Mouse (Mus musculus) liver, embryonic 16.5 days (tissue): Measurements from ENCODE around the gene Ap5b1. TPM values are rescaled to one million over a fixed set of nuclear protein-coding genes. Genes with fewer than 3 reads are reported as not detected.

ENCODE experiments used
- ATAC-seq: fragments of 200-750 bp; cut with Nextera tagmentation; 2 replicates; pipeline ENCODE4 v1.8.0; 2017; ENCODE audit warnings: low read depth, mild to moderate bottlenecking, moderate number of reproducible peaks, moderate library complexity
- H3K27ac ChIP-seq: fragments of 300-500 bp; sonication (generic); 2 replicates; pipeline ENCODE4 v1.5.1; 2014; ENCODE audit warnings: mild to moderate bottlenecking, low read length
- H3K27me3 ChIP-seq: fragments of 300-500 bp; sonication (generic); 2 replicates; pipeline ENCODE4 v1.6.1; 2014; ENCODE audit warnings: low read depth, low read length, mixed read lengths; ENCODE audit not compliant: control insufficient read depth, insufficient read depth
- H3K36me3 ChIP-seq: fragments of 300-500 bp; sonication (generic); 2 replicates; pipeline ENCODE4 v1.6.1; 2014; ENCODE audit warnings: mild to moderate bottlenecking; ENCODE audit not compliant: control insufficient read depth, insufficient read depth
- H3K4me1 ChIP-seq: fragments of 300-500 bp; sonication (generic); 2 replicates; pipeline ENCODE4 v1.6.1; 2014; ENCODE audit warnings: low read depth, low read length, mixed read lengths; ENCODE audit not compliant: control insufficient read depth
- H3K4me2 ChIP-seq: fragments of 300-500 bp; sonication (generic); 2 replicates; pipeline ENCODE4 v1.6.1; 2014; ENCODE audit warnings: low read depth, low read length, mixed read lengths
- H3K4me3 ChIP-seq: fragments of 300-500 bp; sonication (generic); 2 replicates; pipeline ENCODE4 v1.5.1; 2014; ENCODE audit warnings: low read depth, mild to moderate bottlenecking, low read length
- H3K9ac ChIP-seq: fragments of 300-500 bp; sonication (generic); 2 replicates; pipeline ENCODE4 v1.6.1; 2014; ENCODE audit warnings: low read depth, low read length
- H3K9me3 ChIP-seq: fragments of 300-500 bp; sonication (generic); replicated peaks from 2 replicates; pipeline ENCODE4 v1.6.1; 2016; ENCODE audit warnings: low read length; ENCODE audit not compliant: control insufficient read depth
- WGBS: fragments of 180-500 bp; shearing (Covaris S2); extraction: QIAGEN DNeasy Blood & Tissue Kit; methylation state at CpG from one replicate; pipeline ENCODE4 v1.1.7; 2014; ENCODE audit not compliant: insufficient replicate concordance; 5-methylcytosine and 5-hydroxymethylcytosine counted together
- polyA plus RNA-seq: library from polyadenylated mRNA; unstranded; fragments of >200 nt; fragmentation: Nextera tagmentation; extraction: Ambion mirVana; gene quantifications from 2 replicates; pipeline ENCODE4 v1.2.1, GENCODE M21; 2015

Gene Ap5b1
- polyA plus RNA-seq, 1 experiment from 2014 or later, result 4.4 TPM

DNA sequence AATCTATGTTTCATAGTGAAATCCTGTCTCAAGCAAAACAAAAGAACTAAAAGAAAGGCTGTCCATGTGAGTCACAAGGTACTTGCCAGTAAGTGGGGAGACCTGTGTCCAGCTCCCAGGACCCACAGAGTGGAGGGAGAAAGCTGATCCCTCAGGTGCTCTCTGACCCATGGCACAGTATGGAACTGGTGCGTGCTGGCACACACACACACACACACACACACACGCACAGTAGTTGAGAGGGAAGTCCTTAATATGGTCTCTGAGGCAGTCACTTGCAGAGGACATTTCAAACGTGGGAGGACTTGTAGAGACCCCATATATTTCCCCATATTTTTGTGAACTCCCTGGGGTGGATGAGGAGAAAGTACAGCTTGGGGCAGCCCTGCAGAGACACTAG lies 5.9 kb upstream of the Ap5b1 start:
- no peak for ATAC-seq
- peaks cover 91% of the 10 kb centered on the region for H3K27me3 ChIP-seq
- H3K9ac ChIP-seq, result no peak overlapping the region
- H3K4me3 ChIP-seq, result no peak overlapping the region
- WGBS, result 28% methylated on average over 3 of the region's 3 CpGs
- H3K4me2 ChIP-seq, result no peak overlapping the region
- peaks cover 14% of the 10 kb centered on the region for H3K4me1 ChIP-seq
- H3K9me3 ChIP-seq, result no peaks in the 10 kb centered on the region
- H3K27ac ChIP-seq, result no peak overlapping the region
- H3K36me3 ChIP-seq, result no peaks in the 10 kb centered on the region

DNA sequence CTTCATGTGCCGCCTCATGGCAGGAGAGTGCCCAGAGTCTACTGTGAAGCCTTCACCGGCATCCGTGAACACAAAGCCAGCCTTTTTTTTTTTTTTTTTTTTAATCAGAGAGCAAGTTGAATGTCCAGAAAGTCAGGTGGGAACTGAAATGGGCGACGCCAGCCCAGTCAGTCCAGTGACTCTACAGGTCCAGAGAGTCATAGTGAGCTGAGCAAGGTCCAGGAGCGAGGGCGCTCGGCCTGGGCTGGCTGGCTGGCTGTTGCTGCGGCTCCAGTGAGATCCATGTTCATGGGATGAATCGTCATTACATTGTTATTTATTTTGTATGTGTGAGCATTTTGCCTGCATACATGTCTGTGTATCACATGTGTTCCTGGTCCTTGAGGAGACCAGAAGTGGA lies 5.0 kb upstream of the Ap5b1 start:
- Histone ChIP-seq H3K4me1 (peaks cover 19% of the 10 kb centered on the region), H3K36me3 (no peaks in the 10 kb centered on the region), H3K27me3 (peaks cover 90% of the 10 kb centered on the region), H3K9ac (no peak overlapping the region), H3K9me3 (no peaks in the 10 kb centered on the region), H3K27ac (no peak overlapping the region), H3K4me3 (no peak overlapping the region), H3K4me2 (no peak overlapping the region)
- ATAC-seq, result no peak
- WGBS, result 69% methylated on average over 10 of the region's 10 CpGs

DNA sequence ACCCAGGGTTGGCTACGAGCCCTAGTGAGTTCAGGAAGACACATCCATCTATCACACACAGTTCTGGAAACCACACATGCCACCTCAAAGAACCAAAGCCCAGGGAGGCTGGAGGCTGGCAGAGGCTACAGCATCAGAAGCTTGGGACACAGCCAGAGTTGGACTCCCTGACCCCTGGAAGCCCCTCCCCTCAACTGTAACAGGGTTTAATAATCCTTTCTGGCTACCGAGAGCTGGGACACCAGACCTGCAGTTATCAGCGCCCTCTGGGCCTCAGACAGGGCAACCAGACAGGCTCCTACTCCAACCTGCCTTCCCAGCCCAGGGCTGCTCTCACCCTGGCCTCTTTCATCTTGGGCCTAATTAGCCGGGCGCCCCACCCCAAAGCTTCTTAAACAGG lies 1.5 kb upstream of the Ap5b1 start:
- Histone ChIP-seq H3K4me2 (peak overlapping the region; percentile 99; the same call in 1 of the 2 replicates), H3K9me3 (no peaks in the 10 kb centered on the region), H3K27me3 (peaks cover 54% of the 10 kb centered on the region), H3K36me3 (no peaks in the 10 kb centered on the region), H3K4me3 (no peak overlapping the region), H3K27ac (no peak overlapping the region), H3K9ac (no peak overlapping the region), H3K4me1 (peaks cover 20% of the 10 kb centered on the region)
- ATAC-seq, result no peak
- 57% methylated on average over 5 of the region's 5 CpGs for WGBS

DNA sequence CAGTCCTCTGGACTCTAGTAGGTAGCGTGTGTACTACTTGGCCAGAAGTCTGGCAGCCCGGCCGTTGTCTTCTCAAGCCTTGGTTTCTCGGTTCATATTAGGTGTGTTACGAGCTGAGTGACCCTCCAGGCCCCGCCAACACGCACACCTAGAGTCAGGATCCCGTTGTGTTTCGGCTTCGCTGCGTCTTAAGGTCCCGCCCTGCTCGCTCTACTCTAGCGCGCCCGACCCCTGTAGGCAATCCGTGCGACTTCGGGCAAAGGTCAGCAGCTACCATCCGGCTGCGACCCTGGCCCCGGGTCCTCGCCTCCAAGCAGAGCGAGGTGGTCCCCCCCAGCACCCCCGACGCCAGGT lies 668 bp upstream of the Ap5b1 start:
- H3K27me3 ChIP-seq, result peaks cover 46% of the 10 kb centered on the region

DNA sequence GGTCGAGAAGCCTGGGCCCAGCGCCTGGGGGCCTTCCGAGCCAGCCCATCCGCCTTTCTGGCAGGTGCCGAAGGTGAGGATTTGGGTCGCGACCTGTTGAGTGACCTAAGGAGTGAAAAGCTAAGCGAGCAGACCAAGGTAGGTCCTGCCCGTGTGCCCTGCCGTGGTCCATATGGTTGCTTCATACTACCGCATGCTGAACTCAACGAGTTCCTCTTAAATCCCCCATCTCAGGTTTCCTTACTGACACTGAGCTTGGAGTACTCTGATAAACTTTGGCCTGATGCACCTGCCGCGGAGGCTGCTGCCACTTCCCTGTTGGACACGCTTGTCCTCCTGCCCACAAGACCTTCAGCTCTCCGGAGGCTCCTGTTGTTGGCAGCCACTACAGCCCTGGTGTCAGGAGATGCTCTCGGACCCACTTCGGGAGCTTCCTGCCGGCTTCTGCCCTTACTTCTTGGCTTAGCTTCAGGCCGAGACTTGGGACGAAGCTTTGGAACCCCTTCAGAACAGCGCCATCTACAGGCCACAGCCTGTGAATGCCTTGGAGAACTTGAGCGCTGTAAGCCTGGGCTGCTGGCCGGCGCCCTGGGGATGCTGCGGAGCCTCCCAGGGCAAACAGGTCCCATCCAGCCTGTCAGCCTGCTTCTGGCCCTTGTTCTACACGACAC lies 780 bp downstream of the Ap5b1 start:
- WGBS, result 5% methylated on average over 27 of the region's 27 CpGs

More for the DNA sequence above, 668 bp upstream of the Ap5b1 start:
- H3K9me3 ChIP-seq, result no peaks in the 10 kb centered on the region
- peak overlapping the region; percentile 95 for H3K27ac ChIP-seq
- peaks cover 20% of the 10 kb centered on the region for H3K4me1 ChIP-seq
- 3% methylated on average over 26 of the region's 26 CpGs for WGBS
- H3K9ac ChIP-seq, result peak overlapping the region; percentile 90
- H3K4me2 ChIP-seq, result peak overlapping the region; percentile 99
- peak; percentile 19 for ATAC-seq
- no peaks in the 10 kb centered on the region for H3K36me3 ChIP-seq
- H3K4me3 ChIP-seq, result peak overlapping the region; percentile 89

DNA sequence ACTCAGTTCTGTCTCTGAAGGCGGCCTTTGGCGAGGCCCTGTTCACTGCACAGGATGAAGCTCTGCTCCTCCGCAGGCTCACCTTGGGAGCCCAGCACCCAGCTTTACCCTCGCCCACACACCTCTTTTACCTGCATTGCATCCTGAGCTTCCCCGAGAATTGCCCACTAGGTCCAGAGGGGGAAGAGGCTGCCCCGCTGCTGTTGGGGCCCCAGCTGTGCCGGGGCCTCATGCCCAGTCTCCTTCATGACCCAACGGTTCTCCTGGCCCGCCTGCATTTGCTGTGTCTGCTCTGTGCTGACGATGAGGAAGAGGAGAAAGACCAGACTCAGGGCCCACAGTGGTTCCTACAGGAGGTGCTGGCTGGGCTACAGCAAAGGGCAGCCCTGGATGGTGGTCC lies 1.7 kb downstream of the Ap5b1 start:
- Histone ChIP-seq H3K9me3 (no peaks in the 10 kb centered on the region), H3K4me3 (peak overlapping the region; percentile 89), H3K4me1 (peaks cover 20% of the 10 kb centered on the region), H3K27ac (0 out of 2 replicates have a peak overlapping the region, but pooled peaks have one; percentile 55), H3K27me3 (peaks cover 24% of the 10 kb centered on the region), H3K9ac (peak overlapping the region; percentile 90; the same call in 1 of the 2 replicates), H3K36me3 (no peaks in the 10 kb centered on the region), H3K4me2 (peak overlapping the region; percentile 99; the same call in 1 of the 2 replicates)
- no peak for ATAC-seq
- WGBS, result 70% methylated on average over 10 of the region's 10 CpGs

More for the DNA sequence above, 780 bp downstream of the Ap5b1 start:
- peak overlapping the region; percentile 99 for H3K4me2 ChIP-seq
- H3K9me3 ChIP-seq, result no peaks in the 10 kb centered on the region
- H3K4me3 ChIP-seq, result peak overlapping the region; percentile 89
- H3K27ac ChIP-seq, result peak overlapping the region; percentile 95
- H3K9ac ChIP-seq, result peak overlapping the region; percentile 90
- no peaks in the 10 kb centered on the region for H3K36me3 ChIP-seq
- H3K4me1 ChIP-seq, result peaks cover 20% of the 10 kb centered on the region
- peaks cover 31% of the 10 kb centered on the region for H3K27me3 ChIP-seq
- peak; percentile 28 for ATAC-seq

DNA sequence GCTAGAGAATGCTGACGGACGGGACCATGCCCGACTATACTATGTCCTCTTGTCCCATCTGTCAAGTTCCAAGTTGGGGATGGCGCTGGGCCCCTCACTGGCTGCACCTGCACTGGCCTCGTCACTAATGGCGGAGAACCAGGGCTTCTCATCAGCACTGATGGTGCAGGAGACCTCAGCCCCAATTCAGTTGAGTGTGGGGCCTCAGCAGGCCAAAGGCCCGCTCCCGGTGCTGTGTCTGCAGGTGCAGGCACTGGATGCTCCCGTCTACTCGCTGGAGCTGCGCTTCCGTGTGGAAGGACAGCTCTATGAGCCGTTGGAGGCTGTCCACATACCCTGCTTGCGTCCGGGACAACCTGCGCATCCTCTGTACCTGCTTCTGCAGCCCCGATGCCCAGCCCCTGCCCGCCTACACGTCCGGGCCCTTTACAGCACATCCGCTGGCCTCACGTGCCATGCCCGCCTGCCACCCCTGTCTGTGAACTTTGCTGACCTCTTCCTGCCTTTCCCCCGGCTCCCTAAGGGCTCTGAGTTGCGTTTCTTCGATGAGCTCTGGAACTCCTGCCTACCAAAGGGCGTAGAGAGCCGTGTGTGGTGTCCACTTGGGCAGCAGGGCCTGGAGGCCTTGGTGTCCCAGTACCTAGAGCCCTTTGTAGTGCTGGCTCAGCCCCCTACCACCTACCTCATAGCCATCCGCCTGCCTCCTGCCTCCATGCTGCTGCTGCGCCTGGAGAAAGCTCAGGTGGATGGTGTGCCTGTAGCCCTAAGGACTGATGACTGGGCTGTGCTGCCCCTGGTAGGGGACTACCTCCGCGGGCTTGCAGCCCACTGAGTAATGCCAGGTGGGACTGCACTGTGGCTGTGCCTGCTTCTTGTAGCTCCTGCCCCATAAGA lies 2.8 kb downstream of the Ap5b1 start:
- H3K4me2 ChIP-seq, result 0 out of 2 replicates have a peak overlapping the region, but pooled peaks have one; percentile 99
- H3K27me3 ChIP-seq, result peaks cover 15% of the 10 kb centered on the region
- no peaks in the 10 kb centered on the region for H3K36me3 ChIP-seq
- 82% methylated on average over 32 of the region's 32 CpGs for WGBS
- no peaks in the 10 kb centered on the region for H3K9me3 ChIP-seq
- ATAC-seq, result no peak
- H3K9ac ChIP-seq, result no peak overlapping the region
- peaks cover 20% of the 10 kb centered on the region for H3K4me1 ChIP-seq
- no peak overlapping the region for H3K4me3 ChIP-seq
- H3K27ac ChIP-seq, result no peak overlapping the region

DNA sequence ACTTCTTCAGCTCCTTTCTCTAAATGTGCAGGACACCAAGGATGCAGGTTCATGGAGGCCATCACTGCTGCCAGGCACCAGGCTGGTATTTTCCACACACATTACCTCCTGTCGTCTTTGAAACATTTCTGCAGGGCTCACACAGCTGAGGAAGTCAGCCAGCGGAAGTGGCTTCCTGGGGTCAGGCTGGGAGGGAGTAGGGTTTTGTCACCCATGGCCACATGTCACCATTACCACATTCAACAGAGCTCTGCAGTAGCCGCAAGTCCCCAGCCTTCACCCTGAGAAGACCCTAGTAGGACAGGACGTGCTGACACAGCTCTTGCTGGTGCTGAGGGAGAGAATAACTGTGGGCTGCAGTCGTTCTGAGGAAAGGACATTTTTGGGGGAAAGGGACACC lies 4.0 kb downstream of the Ap5b1 start:
- H3K27ac ChIP-seq, result peak overlapping the region; percentile 84; the same call in 1 of the 2 replicates
- 43% methylated on average over 5 of the region's 5 CpGs for WGBS
- no peak for ATAC-seq

More for the DNA sequence above, 4.0 kb downstream of the Ap5b1 start:
- H3K27me3 ChIP-seq, result peaks cover 4% of the 10 kb centered on the region
- no peak overlapping the region for H3K4me3 ChIP-seq
- H3K4me2 ChIP-seq, result 0 out of 2 replicates have a peak overlapping the region, but pooled peaks have one; percentile 37
- H3K4me1 ChIP-seq, result peaks cover 17% of the 10 kb centered on the region
- no peak overlapping the region for H3K9ac ChIP-seq
- H3K36me3 ChIP-seq, result no peaks in the 10 kb centered on the region
- no peaks in the 10 kb centered on the region for H3K9me3 ChIP-seq
